Mouse (Mus musculus) erythroblast, embryonic 14.5 days (primary cell): ENCODE results near the gene Bmp4. TPM values are rescaled to one million over a fixed set of nuclear protein-coding genes. Genes with fewer than 3 reads are reported as not detected.

Experiments used
- H3K27me3 ChIP-seq: 2 replicates; pipeline ENCODE4 v1.6.1; 2012; ENCODE audit warnings: inconsistent platforms; ENCODE audit not compliant: control insufficient read depth
- H3K36me3 ChIP-seq: 2 replicates; pipeline ENCODE4 v1.6.1; 2012; ENCODE audit warnings: mild to moderate bottlenecking, inconsistent platforms; ENCODE audit not compliant: control insufficient read depth
- H3K4me1 ChIP-seq: 2 replicates; pipeline ENCODE4 v1.6.1; 2012; ENCODE audit warnings: inconsistent platforms; ENCODE audit not compliant: control insufficient read depth
- H3K4me3 ChIP-seq: replicated peaks from 2 replicates; pipeline ENCODE3; 2012; ENCODE audit warnings: moderate library complexity, mild to moderate bottlenecking, inconsistent platforms
- H3K9me3 ChIP-seq: 2 replicates; pipeline ENCODE4 v1.6.1; 2012; ENCODE audit warnings: low read length, inconsistent platforms, mixed read lengths; ENCODE audit not compliant: control insufficient read depth
- GATA1 ChIP-seq: IDR thresholded peaks from 2 replicates; pipeline ENCODE4 v1.6.1; 2012; ENCODE audit warnings: low read length, inconsistent platforms, mixed read lengths
- TAL1 ChIP-seq: IDR thresholded peaks from 3 replicates; pipeline ENCODE4 v1.6.1; 2012; ENCODE audit warnings: low read length, inconsistent platforms, mixed read lengths
- polyA plus RNA-seq: library from polyadenylated mRNA; stranded (reverse); fragments of >175 nt; gene quantifications from 2 replicates; pipeline ENCODE4 v1.2.3, GENCODE M21; 2012

Bmp4 gene
- polyA plus RNA-seq, 1 experiment = not detected

- H3K4me1 ChIP-seq = no peaks in the 10 kb centered on the region
- H3K27me3 ChIP-seq = no peaks in the 10 kb centered on the region
- H3K9me3 ChIP-seq = no peaks in the 10 kb centered on the region
- TF ChIP-seq TAL1 (no peak), GATA1 (no peak)
- no peak overlapping the region for H3K4me3 ChIP-seq
- H3K36me3 ChIP-seq = no peaks in the 10 kb centered on the region
Observed at GRCm38 (mm10) chr14:46410557-46411120, 20.2 kb upstream of the Bmp4 start.

- H3K4me3 ChIP-seq = no peak overlapping the region
- H3K9me3 ChIP-seq = no peaks in the 10 kb centered on the region
- TF ChIP-seq GATA1 (no peak), TAL1 (no peak)
- H3K27me3 ChIP-seq = no peaks in the 10 kb centered on the region
- no peaks in the 10 kb centered on the region for H3K36me3 ChIP-seq
- no peaks in the 10 kb centered on the region for H3K4me1 ChIP-seq
Observed at GRCm38 (mm10) chr14:46409016-46409415, 18.5 kb upstream of the Bmp4 start.

- TF ChIP-seq TAL1 (no peak), GATA1 (no peak)
- Histone ChIP-seq H3K27me3 (no peaks in the 10 kb centered on the region), H3K36me3 (no peaks in the 10 kb centered on the region), H3K4me3 (no peak overlapping the region), H3K9me3 (no peaks in the 10 kb centered on the region), H3K4me1 (no peaks in the 10 kb centered on the region)
Observed at GRCm38 (mm10) chr14:46408319-46408718, 17.9 kb upstream of the Bmp4 start.

- TF ChIP-seq GATA1 (no peak), TAL1 (no peak)
- H3K4me3 ChIP-seq = no peak overlapping the region
- H3K27me3 ChIP-seq = peaks cover 27% of the 10 kb centered on the region
- H3K36me3 ChIP-seq = no peaks in the 10 kb centered on the region
- no peaks in the 10 kb centered on the region for H3K4me1 ChIP-seq
- H3K9me3 ChIP-seq = no peaks in the 10 kb centered on the region
Observed at GRCm38 (mm10) chr14:46399925-46400324, 9.5 kb upstream of the Bmp4 start.

GRCm38 (mm10) chr14:46398091-46398695 is 7.7 kb upstream of the Bmp4 start:
- TF ChIP-seq TAL1 = no peak
- TF ChIP-seq GATA1 = no peak
- H3K4me3 ChIP-seq = no peak overlapping the region
- H3K36me3 ChIP-seq = no peaks in the 10 kb centered on the region
- peaks cover 27% of the 10 kb centered on the region for H3K27me3 ChIP-seq
- H3K4me1 ChIP-seq = no peaks in the 10 kb centered on the region
- H3K9me3 ChIP-seq = no peaks in the 10 kb centered on the region

GRCm38 (mm10) chr14:46391621-46392170 is 1.2 kb upstream of the Bmp4 start:
- H3K36me3 ChIP-seq = no peaks in the 10 kb centered on the region
- H3K27me3 ChIP-seq = peaks cover 53% of the 10 kb centered on the region
- H3K4me3 ChIP-seq = no peak overlapping the region
- H3K9me3 ChIP-seq = no peaks in the 10 kb centered on the region
- H3K4me1 ChIP-seq = no peaks in the 10 kb centered on the region
- TF ChIP-seq TAL1 (no peak), GATA1 (no peak)

GRCm38 (mm10) chr14:46389438-46390248 is 826 bp downstream of the Bmp4 start:
- peaks cover 73% of the 10 kb centered on the region for H3K27me3 ChIP-seq
- no peaks in the 10 kb centered on the region for H3K4me1 ChIP-seq
- no peaks in the 10 kb centered on the region for H3K36me3 ChIP-seq
- TF ChIP-seq GATA1 (no peak), TAL1 (no peak)
- H3K9me3 ChIP-seq = no peaks in the 10 kb centered on the region
- H3K4me3 ChIP-seq = no peak overlapping the region

- H3K4me3 ChIP-seq = no peak overlapping the region
- TF ChIP-seq GATA1 (no peak), TAL1 (no peak)
Observed at GRCm38 (mm10) chr14:46388636-46389035, 1.8 kb downstream of the Bmp4 start.

GRCm38 (mm10) chr14:46387821-46388481 is 2.5 kb downstream of the Bmp4 start:
- no peaks in the 10 kb centered on the region for H3K36me3 ChIP-seq
- no peak for TF ChIP-seq TAL1
- TF ChIP-seq GATA1 = no peak
- no peaks in the 10 kb centered on the region for H3K4me1 ChIP-seq
- H3K27me3 ChIP-seq = peaks cover 79% of the 10 kb centered on the region
- peak overlapping the region; percentile 42 for H3K4me3 ChIP-seq
- H3K9me3 ChIP-seq = no peaks in the 10 kb centered on the region

More at GRCm38 (mm10) chr14:46388636-46389035, 1.8 kb downstream of the Bmp4 start:
- H3K36me3 ChIP-seq = no peaks in the 10 kb centered on the region
- H3K4me1 ChIP-seq = no peaks in the 10 kb centered on the region
- no peaks in the 10 kb centered on the region for H3K9me3 ChIP-seq
- peaks cover 79% of the 10 kb centered on the region for H3K27me3 ChIP-seq
